Mouse (Mus musculus): ENCODE results near the gene Hist1h3e. TPM values are rescaled to one million over a fixed set of nuclear protein-coding genes. Genes with fewer than 3 reads are reported as not detected.
"Not testable (repeated sequence)": the region's sequence is repeated elsewhere in the genome, so short reads cannot be mapped to it uniquely, and the experiment has no call there.

Gene Hist1h3e
- total RNA-seq, 2 experiments from 2014 or later: 8.3 to 12.9 TPM

GRCm38 (mm10) chr13:23551931-23552914 lies 9.9 kb downstream of the Hist1h3e start:
- peak overlapping the region; percentile 73 for H3K4me3 ChIP-seq
- H3K27ac ChIP-seq: peak overlapping the region; percentile 82
- intact Hi-C loops (cut with DNase I): no loop called here
- DNase-seq: no peak
- TF ChIP-seq CTCF (IDR thresholded peaks at IDR 0.05): no peak

- DNase-seq: peak; percentile 73
- intact Hi-C loops (cut with DNase I): not testable (repeated sequence)
- Histone ChIP-seq H3K4me3 (peak within 1 kb of the TSS; percentile 73), H3K27ac (peak within 1 kb of the TSS; percentile 82)
- TF ChIP-seq CTCF (IDR thresholded peaks at IDR 0.05): peak; percentile 61
These were observed 10.9 kb downstream of the Hist1h3e start, which contains the start of gene Hist1h4f for GRCm38 (mm10) chr13:23551146-23551834. Hist1h4f (minus strand) TSS chr13:23551648.

- H3K27ac ChIP-seq: peak overlapping the region; percentile 82
- intact Hi-C loops (cut with DNase I): no loop called here
- no peak for DNase-seq
- peak overlapping the region; percentile 73 for H3K4me3 ChIP-seq
- TF ChIP-seq CTCF (IDR thresholded peaks at IDR 0.05): no peak
These were observed 11.4 kb downstream of the Hist1h3e start for GRCm38 (mm10) chr13:23550761-23551145.

- no peak for DNase-seq
- intact Hi-C loops (cut with DNase I): no loop called here
- TF ChIP-seq CTCF (IDR thresholded peaks at IDR 0.05): no peak
- H3K4me3 ChIP-seq: no peak overlapping the region
- no peak overlapping the region for H3K27ac ChIP-seq
These were observed 15.5 kb downstream of the Hist1h3e start for GRCm38 (mm10) chr13:23546694-23547093.

- Histone ChIP-seq H3K4me3 (peak overlapping the region; percentile 74), H3K27ac (peak overlapping the region; percentile 96)
- intact Hi-C loops (cut with DNase I); DNase-seq: not testable (repeated sequence)
These were observed 17.4 kb downstream of the Hist1h3e start for GRCm38 (mm10) chr13:23544787-23545120.

- intact Hi-C loops (cut with DNase I): no loop called here
- DNase-seq: peak; percentile 63
- Histone ChIP-seq H3K4me3 (peak within 1 kb of the TSS; percentile 74), H3K27ac (peak within 1 kb of the TSS; percentile 96)
- TF ChIP-seq CTCF (IDR thresholded peaks at IDR 0.05): no peak
These were observed 18.0 kb downstream of the Hist1h3e start, which contains the start of gene Hist1h3f for GRCm38 (mm10) chr13:23543965-23544786. Hist1h3f (plus strand) TSS chr13:23544052.

- peak; percentile 48 for DNase-seq
- Histone ChIP-seq H3K4me3 (peak within 1 kb of the TSS; percentile 74), H3K27ac (peak within 1 kb of the TSS; percentile 96)
- intact Hi-C loops (cut with DNase I): not testable (repeated sequence)
These were observed 19.1 kb downstream of the Hist1h3e start, which contains the start of gene Hist1h2bh for GRCm38 (mm10) chr13:23542999-23543607. Hist1h2bh (minus strand) TSS chr13:23543392.

- intact Hi-C loops (cut with DNase I); DNase-seq: not testable (repeated sequence)
- H3K4me3 ChIP-seq: peak overlapping the region; percentile 74
- peak overlapping the region; percentile 96 for H3K27ac ChIP-seq
These were observed 19.8 kb downstream of the Hist1h3e start for GRCm38 (mm10) chr13:23542225-23542980.

- Histone ChIP-seq H3K4me3 (no peak overlapping the region), H3K27ac (no peak overlapping the region)
- DNase-seq: no peak
- intact Hi-C loops (cut with DNase I): no loop called here
- TF ChIP-seq CTCF (IDR thresholded peaks at IDR 0.05): no peak
These were observed 20.7 kb downstream of the Hist1h3e start for GRCm38 (mm10) chr13:23541497-23541896.

- intact Hi-C loops (cut with DNase I); H3K27ac ChIP-seq; DNase-seq; H3K4me3 ChIP-seq: not testable (repeated sequence)
These were observed 22.3 kb downstream of the Hist1h3e start for GRCm38 (mm10) chr13:23539821-23540220.

- DNase-seq: no peak
- Histone ChIP-seq H3K27ac (no peak overlapping the region), H3K4me3 (no peak overlapping the region)
- intact Hi-C loops (cut with DNase I): no loop called here
- no peak for TF ChIP-seq CTCF (IDR thresholded peaks at IDR 0.05)
These were observed 23.9 kb downstream of the Hist1h3e start for GRCm38 (mm10) chr13:23538249-23538648.
